Mouse (Mus musculus): ENCODE results near the gene Oaz2. TPM values are rescaled to one million over a fixed set of nuclear protein-coding genes. Genes with fewer than 3 reads are reported as not detected.

The Oaz2 gene
- polyA plus RNA-seq, 1 experiment from 2014 or later, result 49.6 TPM

- H3K4me1 ChIP-seq (replicated peaks), result peaks cover 19% of the 10 kb centered on the region
- H3K27me3 ChIP-seq, result no peaks in the 10 kb centered on the region
- H3K36me3 ChIP-seq, result peaks cover 5% of the 10 kb centered on the region
- ATAC-seq (ENCODE audit: low read depth) (no peak), DNase-seq (no peak)
- no peak overlapping the region for H3K4me3 ChIP-seq (replicated peaks)
- no peak overlapping the region for H3K4me2 ChIP-seq
- no peak overlapping the region for H3K9ac ChIP-seq
- no peak overlapping the region for H3K27ac ChIP-seq
- no peaks in the 10 kb centered on the region for H3K9me3 ChIP-seq (replicated peaks)
- 80% methylated on average over 3 of the region's 3 CpGs for WGBS (ENCODE audit: insufficient replicate concordance)
Measured at GRCm38 (mm10) chr9:65726431-65726830, 58.6 kb downstream of the Oaz2 start.

- ATAC-seq (ENCODE audit: low read depth) (no peak), DNase-seq (no peak)
- Histone ChIP-seq H3K9ac (no peak overlapping the region), H3K4me3 (replicated peaks) (no peak overlapping the region), H3K4me2 (no peak overlapping the region), H3K9me3 (replicated peaks) (no peaks in the 10 kb centered on the region), H3K4me1 (replicated peaks) (peaks cover 18% of the 10 kb centered on the region), H3K36me3 (peaks cover 5% of the 10 kb centered on the region), H3K27me3 (no peaks in the 10 kb centered on the region), H3K27ac (no peak overlapping the region)
- 73% methylated on average over 4 of the region's 4 CpGs for WGBS (ENCODE audit: insufficient replicate concordance)
Measured at GRCm38 (mm10) chr9:65727491-65727890, 59.7 kb downstream of the Oaz2 start.

- no peak overlapping the region for H3K9ac ChIP-seq
- H3K4me2 ChIP-seq, result no peak overlapping the region
- H3K27me3 ChIP-seq, result no peaks in the 10 kb centered on the region
- H3K36me3 ChIP-seq, result peaks cover 5% of the 10 kb centered on the region
- no peak for ATAC-seq (ENCODE audit: low read depth)
- no peak overlapping the region for H3K4me3 ChIP-seq (replicated peaks)
- H3K4me1 ChIP-seq (replicated peaks), result peaks cover 16% of the 10 kb centered on the region
- DNase-seq, result no peak
- no peak overlapping the region for H3K27ac ChIP-seq
- WGBS (ENCODE audit: insufficient replicate concordance), result 87% methylated on average over 6 of the region's 6 CpGs
- H3K9me3 ChIP-seq (replicated peaks), result no peaks in the 10 kb centered on the region
Measured at GRCm38 (mm10) chr9:65728588-65728987, 60.8 kb downstream of the Oaz2 start.

- Histone ChIP-seq H3K36me3 (peaks cover 10% of the 10 kb centered on the region), H3K4me2 (no peak overlapping the region), H3K27me3 (no peaks in the 10 kb centered on the region), H3K9ac (no peak overlapping the region), H3K4me1 (replicated peaks) (peaks cover 15% of the 10 kb centered on the region), H3K4me3 (replicated peaks) (no peak overlapping the region), H3K9me3 (replicated peaks) (no peaks in the 10 kb centered on the region), H3K27ac (no peak overlapping the region)
- ATAC-seq (ENCODE audit: low read depth), result no peak
- 82% methylated on average over 3 of the region's 3 CpGs for WGBS (ENCODE audit: insufficient replicate concordance)
- no peak for DNase-seq
Measured at GRCm38 (mm10) chr9:65734931-65735330, 67.1 kb downstream of the Oaz2 start.

Other genes with a start within 250 kb of the Oaz2 start
- not detected in 2 replicates for gene Slc51b, start 245.0 kb upstream of the Oaz2 start, polyA plus RNA-seq (2015; fragmentation: Nextera tagmentation; extraction: Ambion mirVana)
- 8.4 and 10.6 TPM in 2 replicates for gene Mtfmt, start 232.2 kb upstream of the Oaz2 start, polyA plus RNA-seq (2015; fragmentation: Nextera tagmentation; extraction: Ambion mirVana)
- 28.0 and 37.1 TPM in 2 replicates for gene Spg21, start 207.1 kb upstream of the Oaz2 start, polyA plus RNA-seq (2015; fragmentation: Nextera tagmentation; extraction: Ambion mirVana)
- not detected in 2 replicates for gene Ankdd1a, start 147.8 kb upstream of the Oaz2 start, polyA plus RNA-seq (2015; fragmentation: Nextera tagmentation; extraction: Ambion mirVana)
- 24.2 and 31.6 TPM in 2 replicates for gene Plekho2, start 88.0 kb upstream of the Oaz2 start, polyA plus RNA-seq (2015; fragmentation: Nextera tagmentation; extraction: Ambion mirVana)
- gene Pif1, start 80.8 kb upstream of the Oaz2 start, polyA plus RNA-seq (2015; fragmentation: Nextera tagmentation; extraction: Ambion mirVana), result 11.0 and 13.8 TPM in 2 replicates
- 12.6 and 15.4 TPM in 2 replicates for gene Rbpms2, start 38.4 kb upstream of the Oaz2 start, polyA plus RNA-seq (2015; fragmentation: Nextera tagmentation; extraction: Ambion mirVana)
- 1.7 and 1.8 TPM in 2 replicates for gene Zfp609, start 159.6 kb downstream of the Oaz2 start, polyA plus RNA-seq (2015; fragmentation: Nextera tagmentation; extraction: Ambion mirVana)
- 121 and 141 TPM in 2 replicates for gene Pclaf, start 222.2 kb downstream of the Oaz2 start, polyA plus RNA-seq (2015; fragmentation: Nextera tagmentation; extraction: Ambion mirVana)
- 12.4 and 14.4 TPM in 2 replicates for gene Trip4, start 240.8 kb downstream of the Oaz2 start, polyA plus RNA-seq (2015; fragmentation: Nextera tagmentation; extraction: Ambion mirVana)
- 3.6 and 4.2 TPM in 2 replicates for gene Csnk1g1, start 240.9 kb downstream of the Oaz2 start, polyA plus RNA-seq (2015; fragmentation: Nextera tagmentation; extraction: Ambion mirVana)

Measured in liver, embryonic 13.5 days (tissue).